Mouse (Mus musculus) forebrain, embryonic 11.5 days (tissue): ENCODE measurements around the gene Prkag2. TPM values are rescaled to one million over a fixed set of nuclear protein-coding genes. Genes with fewer than 3 reads are reported as not detected.

ENCODE experiments used
- ATAC-seq: fragments of 200-750 bp; cut with Nextera tagmentation; replicated peaks from 2 replicates; pipeline ENCODE4 v1.8.0; 2017; ENCODE audit warnings: moderate TSS enrichment; ENCODE audit not compliant: low FRiP score
- DNase-seq: peaks from one replicate; pipeline ENCODE4 v3.0.0-alpha.2; 2017; ENCODE audit warnings: low spot score
- H3K27ac ChIP-seq: fragments of 300-500 bp; sonication (generic); 2 replicates; pipeline ENCODE4 v1.5.1; 2014; ENCODE audit warnings: low read depth, low read length
- H3K27me3 ChIP-seq: fragments of 300-500 bp; sonication (generic); 2 replicates; pipeline ENCODE4 v1.6.1; 2014; ENCODE audit warnings: mild to moderate bottlenecking, low read length, mixed read lengths; ENCODE audit not compliant: control insufficient read depth, insufficient read depth
- H3K36me3 ChIP-seq: fragments of 300-500 bp; sonication (generic); 2 replicates; pipeline ENCODE4 v1.6.1; 2014; ENCODE audit warnings: mild to moderate bottlenecking, low read length, moderate library complexity, mixed read lengths; ENCODE audit not compliant: control insufficient read depth, insufficient read depth
- H3K4me1 ChIP-seq: fragments of 300-500 bp; sonication (generic); replicated peaks from 2 replicates; pipeline ENCODE4 v1.6.1; 2014; ENCODE audit warnings: low read length, mixed read lengths; ENCODE audit not compliant: control insufficient read depth, insufficient read depth
- H3K4me2 ChIP-seq: fragments of 300-500 bp; sonication (generic); 2 replicates; pipeline ENCODE4 v1.6.1; 2014; ENCODE audit warnings: low read depth, mild to moderate bottlenecking, low read length, moderate library complexity, mixed read lengths; ENCODE audit not compliant: severe bottlenecking
- H3K4me3 ChIP-seq: fragments of 300-500 bp; sonication (generic); 2 replicates; pipeline ENCODE4 v1.5.1; 2014; ENCODE audit warnings: low read depth, low read length
- H3K9ac ChIP-seq: fragments of 300-500 bp; sonication (generic); 2 replicates; pipeline ENCODE4 v1.6.1; 2014; ENCODE audit warnings: low read length
- H3K9me3 ChIP-seq: fragments of 300-500 bp; sonication (generic); 2 replicates; pipeline ENCODE4 v1.6.1; 2016; ENCODE audit warnings: low read length, mixed read lengths; ENCODE audit not compliant: control insufficient read depth
- WGBS: fragments of 180-500 bp; shearing (Covaris S2); extraction: QIAGEN DNeasy Blood & Tissue Kit; methylation state at CpG from one replicate; pipeline ENCODE4 v1.1.7; 2014; 5-methylcytosine and 5-hydroxymethylcytosine counted together
- polyA plus RNA-seq: library from polyadenylated mRNA; unstranded; fragments of >200 nt; fragmentation: Nextera tagmentation; extraction: Ambion mirVana; gene quantifications from 2 replicates; pipeline ENCODE4 v1.2.1, GENCODE M21; 2014

Gene Prkag2
- polyA plus RNA-seq, 1 experiment from 2014 or later, result 54.4 TPM

DNA sequence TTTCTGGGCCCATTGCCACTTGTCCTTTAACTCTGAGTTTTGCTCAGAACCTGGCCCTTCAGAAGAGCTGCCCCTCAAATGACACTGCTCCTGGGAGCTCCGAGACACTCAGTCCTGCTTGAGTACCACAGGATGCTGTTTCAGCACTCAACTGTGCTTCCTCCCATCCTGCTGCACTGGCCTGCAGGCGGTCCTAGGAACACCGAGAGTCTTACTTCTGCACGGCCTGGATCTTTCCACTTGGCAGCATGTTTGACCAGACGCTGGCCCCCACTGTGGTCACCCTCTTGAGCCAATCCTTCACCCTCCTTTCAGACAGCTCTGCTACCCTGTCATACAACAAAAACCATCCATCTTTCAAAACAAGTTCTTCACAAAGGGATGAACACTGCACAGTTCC, 110.0 kb downstream of the Prkag2 start:
- peaks cover 2% of the 10 kb centered on the region; the same call in 1 of the 2 replicates for H3K4me1 ChIP-seq
- DNase-seq, result no peak
- H3K4me3 ChIP-seq, result no peak overlapping the region
- H3K9me3 ChIP-seq, result no peaks in the 10 kb centered on the region
- no peak overlapping the region for H3K27ac ChIP-seq
- H3K27me3 ChIP-seq, result no peaks in the 10 kb centered on the region
- WGBS, result 85% methylated on average over 5 of the region's 5 CpGs
- ATAC-seq, result no peak
- H3K36me3 ChIP-seq, result no peaks in the 10 kb centered on the region
- H3K9ac ChIP-seq, result no peak overlapping the region
- H3K4me2 ChIP-seq, result no peak overlapping the region

DNA sequence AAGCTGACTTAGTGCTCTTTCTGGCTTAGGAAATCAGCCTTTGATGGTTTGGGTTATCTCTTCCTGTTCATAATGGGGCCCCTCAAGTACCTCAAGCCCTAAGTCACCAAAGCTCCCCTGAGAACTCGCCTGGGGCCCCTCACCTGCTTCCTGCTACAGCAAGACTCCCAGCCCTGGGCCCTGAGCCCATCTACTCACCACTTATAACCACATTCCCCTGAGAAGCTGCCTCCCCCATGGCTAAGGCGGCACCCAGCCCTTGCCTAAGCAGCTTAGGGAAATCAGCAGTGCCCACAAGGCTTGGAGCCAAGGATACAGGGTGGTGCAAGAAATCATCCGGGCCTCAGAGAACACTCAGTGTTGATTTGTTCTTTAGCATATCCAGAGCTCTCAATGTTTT, 110.8 kb downstream of the Prkag2 start:
- WGBS, result 58% methylated on average over 3 of the region's 3 CpGs

DNA sequence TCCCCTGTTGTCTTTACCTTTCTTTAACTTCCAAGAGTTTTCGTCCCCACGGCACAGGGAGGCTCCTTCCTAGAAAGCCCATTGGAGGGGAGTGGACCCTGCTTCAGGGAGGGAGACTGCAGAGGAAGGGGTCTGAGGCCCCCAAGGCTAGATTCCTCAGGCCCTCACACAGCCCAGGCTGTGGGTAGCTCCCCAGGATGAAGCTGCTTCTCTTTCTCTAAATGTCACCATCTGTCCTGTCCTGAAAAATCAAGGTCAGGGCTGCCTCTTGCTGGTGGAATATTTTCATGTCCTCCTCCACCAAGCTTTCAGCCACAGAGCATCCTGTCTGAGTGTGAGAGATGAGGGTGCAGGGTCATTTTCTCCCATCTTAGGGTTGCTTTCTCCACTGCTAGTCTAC, 113.5 kb downstream of the Prkag2 start:
- WGBS, result 15% methylated on average over 2 of the region's 2 CpGs
- Histone ChIP-seq H3K4me1 (peaks cover 3% of the 10 kb centered on the region; the same call in 1 of the 2 replicates), H3K27me3 (no peaks in the 10 kb centered on the region), H3K4me2 (no peak overlapping the region), H3K9ac (no peak overlapping the region), H3K36me3 (no peaks in the 10 kb centered on the region), H3K9me3 (no peaks in the 10 kb centered on the region), H3K4me3 (no peak overlapping the region), H3K27ac (no peak overlapping the region)
- no peak for ATAC-seq
- DNase-seq, result no peak

More for the DNA sequence above, 110.8 kb downstream of the Prkag2 start:
- Histone ChIP-seq H3K4me1 (peaks cover 3% of the 10 kb centered on the region; the same call in 1 of the 2 replicates), H3K36me3 (no peaks in the 10 kb centered on the region), H3K4me3 (no peak overlapping the region), H3K27ac (no peak overlapping the region), H3K9me3 (no peaks in the 10 kb centered on the region), H3K27me3 (no peaks in the 10 kb centered on the region), H3K9ac (no peak overlapping the region), H3K4me2 (no peak overlapping the region)
- DNase-seq (no peak), ATAC-seq (no peak)

DNA sequence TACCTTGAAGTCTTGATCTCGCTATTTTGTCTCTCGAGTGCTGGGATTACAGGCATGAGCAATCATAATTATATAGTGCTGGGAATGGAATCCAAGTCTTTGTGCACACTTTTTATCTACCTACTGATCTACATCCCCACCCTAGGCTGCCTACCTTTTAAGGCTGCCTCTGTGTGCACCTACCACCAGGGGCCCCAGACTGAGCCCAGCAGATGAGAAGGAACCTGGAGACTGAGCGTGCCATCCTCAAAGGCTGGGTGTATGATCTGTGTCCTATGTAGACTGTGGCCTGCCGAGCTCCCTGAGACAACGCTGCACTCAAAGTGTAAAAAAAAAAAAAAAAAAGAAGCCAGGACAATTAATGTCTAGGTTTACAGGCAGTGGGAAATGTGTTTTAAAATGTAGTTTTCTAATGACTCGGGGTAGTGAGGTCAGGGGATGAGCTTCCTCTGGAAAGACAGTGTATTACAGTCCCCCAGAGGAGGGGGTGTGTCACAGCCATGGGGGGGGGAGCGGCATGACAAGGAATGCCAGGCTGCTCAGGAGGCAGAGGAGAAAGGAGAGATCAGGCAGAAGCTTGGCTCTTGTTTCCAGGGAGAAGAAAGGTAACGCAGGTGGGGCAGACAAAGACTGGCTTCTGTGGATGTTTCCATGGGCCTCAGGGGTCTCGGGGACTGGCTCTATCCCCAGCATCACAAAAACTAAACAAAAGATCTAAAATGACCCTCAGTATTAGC, 114.1 kb downstream of the Prkag2 start:
- H3K4me1 ChIP-seq, result peaks cover 3% of the 10 kb centered on the region; the same call in 1 of the 2 replicates
- no peaks in the 10 kb centered on the region for H3K9me3 ChIP-seq
- ATAC-seq (no peak), DNase-seq (no peak)
- no peaks in the 10 kb centered on the region for H3K36me3 ChIP-seq
- H3K4me2 ChIP-seq, result no peak overlapping the region
- no peaks in the 10 kb centered on the region for H3K27me3 ChIP-seq
- H3K27ac ChIP-seq, result no peak overlapping the region
- 49% methylated on average over 9 of the region's 9 CpGs for WGBS
- no peak overlapping the region for H3K9ac ChIP-seq
- no peak overlapping the region for H3K4me3 ChIP-seq

DNA sequence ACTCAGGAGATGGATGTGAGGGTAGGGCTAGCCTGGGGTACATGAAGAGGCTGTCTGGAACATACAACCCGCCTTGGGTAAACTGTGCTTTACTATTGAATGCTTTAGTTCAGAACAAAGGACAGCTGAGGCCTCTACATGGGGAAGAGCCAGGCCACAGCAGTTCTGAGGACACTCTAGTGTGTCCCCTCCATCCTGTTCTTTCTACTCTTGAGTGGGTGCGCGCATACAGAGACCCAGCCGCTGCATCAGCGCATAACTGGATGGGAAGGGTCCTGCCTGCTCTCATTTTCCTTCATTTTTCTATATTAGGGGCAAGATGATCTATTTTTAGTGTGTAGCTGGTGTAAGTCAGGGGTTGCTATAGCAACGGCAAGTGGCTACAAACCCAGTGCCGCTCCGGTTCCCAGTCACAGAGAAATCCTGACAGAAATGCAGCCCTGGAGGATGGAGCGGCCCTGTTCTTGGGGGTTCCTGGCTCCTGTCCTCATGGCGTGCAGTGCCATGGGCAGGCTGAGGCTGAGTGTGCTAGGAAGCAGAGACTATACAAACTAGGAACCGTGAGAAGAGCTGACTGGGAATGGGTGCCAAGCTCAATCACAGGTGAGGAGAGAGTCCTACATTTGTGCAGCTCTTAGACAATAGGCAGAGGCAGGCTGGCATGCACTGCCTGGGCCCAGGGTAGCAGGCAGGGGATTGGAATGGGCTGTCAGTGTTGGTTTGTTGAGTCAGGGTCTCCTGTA, 114.8 kb downstream of the Prkag2 start:
- H3K4me3 ChIP-seq, result no peak overlapping the region
- ATAC-seq (no peak), DNase-seq (no peak)
- no peak overlapping the region for H3K4me2 ChIP-seq
- no peaks in the 10 kb centered on the region for H3K9me3 ChIP-seq
- WGBS, result 82% methylated on average over 11 of the region's 11 CpGs
- H3K9ac ChIP-seq, result no peak overlapping the region
- no peaks in the 10 kb centered on the region for H3K27me3 ChIP-seq
- H3K4me1 ChIP-seq, result peaks cover 3% of the 10 kb centered on the region; the same call in 1 of the 2 replicates
- H3K36me3 ChIP-seq, result no peaks in the 10 kb centered on the region
- peak overlapping the region; percentile 53 for H3K27ac ChIP-seq

DNA sequence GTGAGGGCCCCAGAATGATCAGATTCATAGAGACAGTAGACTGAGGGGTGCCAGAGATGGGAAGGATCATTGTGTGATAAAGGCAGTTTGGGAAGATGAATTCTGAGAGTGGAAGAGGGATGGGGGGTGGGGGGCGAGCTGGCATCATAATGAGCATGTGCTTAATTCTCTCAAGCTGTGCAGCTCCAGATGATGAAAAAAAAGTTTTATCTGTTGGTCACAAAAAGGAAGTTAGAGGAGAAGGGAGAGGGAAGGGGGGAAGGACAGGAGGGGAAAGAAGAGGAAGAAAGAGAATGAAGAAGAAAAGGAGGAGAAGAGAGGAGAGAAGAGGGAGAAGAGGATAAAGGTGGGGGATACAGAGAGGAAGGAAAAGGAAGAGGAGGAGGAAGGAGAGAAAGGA, 116.3 kb downstream of the Prkag2 start:
- no peak for ATAC-seq
- no peak for DNase-seq
- no peaks in the 10 kb centered on the region for H3K36me3 ChIP-seq
- WGBS, result 74% methylated on average over 1 of the region's 1 CpGs
- peaks cover 3% of the 10 kb centered on the region; the same call in 1 of the 2 replicates for H3K4me1 ChIP-seq
- no peaks in the 10 kb centered on the region for H3K9me3 ChIP-seq
- H3K9ac ChIP-seq, result no peak overlapping the region
- H3K4me3 ChIP-seq, result no peak overlapping the region
- H3K27me3 ChIP-seq, result no peaks in the 10 kb centered on the region
- H3K4me2 ChIP-seq, result no peak overlapping the region
- no peak overlapping the region for H3K27ac ChIP-seq

DNA sequence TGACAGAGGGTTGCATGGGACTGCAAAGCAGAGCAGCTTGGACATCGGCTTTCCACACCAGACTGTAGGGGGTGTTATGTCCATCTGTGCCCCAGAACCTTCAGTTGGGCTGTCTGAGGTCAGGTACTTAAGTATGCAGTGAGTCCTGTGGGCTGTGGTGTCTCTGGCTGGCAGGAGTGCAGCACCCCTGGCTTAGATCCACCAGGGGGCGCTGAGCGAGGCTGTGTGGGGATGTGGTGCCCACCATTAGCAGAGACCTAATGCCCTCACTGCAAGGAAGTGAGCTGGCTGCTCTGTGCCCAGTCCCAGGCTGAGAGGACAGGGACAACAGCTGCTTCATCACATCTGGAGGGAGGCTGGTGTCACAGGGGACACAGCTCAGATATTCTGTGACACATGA, 116.9 kb downstream of the Prkag2 start:
- H3K36me3 ChIP-seq, result no peaks in the 10 kb centered on the region
- no peak overlapping the region for H3K4me2 ChIP-seq
- H3K4me1 ChIP-seq, result peaks cover 3% of the 10 kb centered on the region; the same call in 1 of the 2 replicates
- DNase-seq (peak; percentile 82), ATAC-seq (no peak)
- WGBS, result 16% methylated on average over 3 of the region's 3 CpGs
- no peak overlapping the region for H3K27ac ChIP-seq
- no peak overlapping the region for H3K4me3 ChIP-seq
- no peak overlapping the region for H3K9ac ChIP-seq
- H3K9me3 ChIP-seq, result no peaks in the 10 kb centered on the region
- H3K27me3 ChIP-seq, result no peaks in the 10 kb centered on the region

DNA sequence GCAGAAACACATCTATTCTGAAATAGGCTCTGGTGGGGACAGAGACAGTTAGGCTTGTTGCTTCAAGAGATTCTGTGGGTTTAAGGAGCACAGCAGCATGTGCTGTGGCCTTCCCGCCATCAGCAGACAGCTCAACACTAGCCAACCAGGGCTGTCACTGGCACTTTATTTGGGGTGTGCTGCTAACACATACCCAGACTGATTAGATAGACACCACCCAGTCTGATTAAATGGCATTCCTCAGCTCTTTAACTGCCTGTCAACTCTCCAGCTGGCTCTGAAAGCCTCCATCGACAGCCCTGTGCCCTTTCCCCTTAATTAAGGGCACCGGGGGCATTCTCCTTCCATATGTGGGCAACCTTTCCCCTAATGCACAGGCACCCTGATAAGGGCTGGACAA, 118.2 kb downstream of the Prkag2 start:
- 74% methylated on average over 3 of the region's 3 CpGs for WGBS
- DNase-seq, result no peak
- Histone ChIP-seq H3K27ac (no peak overlapping the region), H3K4me2 (no peak overlapping the region), H3K27me3 (no peaks in the 10 kb centered on the region), H3K4me1 (peaks cover 3% of the 10 kb centered on the region; the same call in 1 of the 2 replicates), H3K9ac (no peak overlapping the region), H3K9me3 (no peaks in the 10 kb centered on the region), H3K4me3 (no peak overlapping the region), H3K36me3 (no peaks in the 10 kb centered on the region)
- ATAC-seq, result no peak
